Mouse (Mus musculus) myocyte (in vitro differentiated cells): ENCODE results near the gene Golga7b. TPM values are rescaled to one million over a fixed set of nuclear protein-coding genes. Genes with fewer than 3 reads are reported as not detected.

ENCODE experiments used
- H3K27me3 ChIP-seq: one replicate; pipeline ENCODE4 v1.6.1; 2011; ENCODE audit not compliant: control insufficient read depth, insufficient read depth, insufficient read length
- H3K36me3 ChIP-seq: one replicate; pipeline ENCODE4 v1.6.1; 2011; ENCODE audit not compliant: control insufficient read depth, insufficient read depth
- H3K4me2 ChIP-seq: one replicate; pipeline ENCODE4 v1.6.1; 2011; ENCODE audit warnings: low read depth, control low read depth
- H3K4me3 ChIP-seq: one replicate; pipeline ENCODE4 v1.5.1; 2011; ENCODE audit warnings: mild to moderate bottlenecking, control low read depth, moderate library complexity
- H3K79me2 ChIP-seq: one replicate; pipeline ENCODE4 v1.6.1; 2011; ENCODE audit not compliant: control insufficient read depth, insufficient read depth
- H3ac ChIP-seq: one replicate; pipeline ENCODE4 v1.6.1; 2011; ENCODE audit not compliant: control insufficient read depth, insufficient read length
- CEBPB ChIP-seq: IDR thresholded peaks from 2 replicates; pipeline ENCODE4 v1.6.1; 2011; ENCODE audit warnings: mild to moderate bottlenecking, moderate library complexity; ENCODE audit not compliant: poor library complexity, insufficient read depth, severe bottlenecking
- E2F4 ChIP-seq: IDR thresholded peaks from one replicate; pipeline ENCODE4 v1.6.1; 2011; ENCODE audit warnings: mild to moderate bottlenecking, control low read depth, moderate library complexity; ENCODE audit not compliant: insufficient read depth
- MAX ChIP-seq: IDR thresholded peaks from one replicate; pipeline ENCODE4 v1.6.1; 2011; ENCODE audit warnings: low read depth, mild to moderate bottlenecking, control low read depth
- MYOD1 ChIP-seq, 3 experiments: IDR thresholded peaks; one replicate each; pipeline ENCODE4 v1.6.1; 2011; ENCODE audit warnings: control low read depth in 2 of 3, low read depth in 2 of 3, mild to moderate bottlenecking in 2 of 3, moderate library complexity in 1 of 3; ENCODE audit not compliant: insufficient read length in 2 of 3, control insufficient read depth in 1 of 3
- MYOG ChIP-seq, 3 experiments: IDR thresholded peaks; one replicate each; pipeline ENCODE4 v1.6.1; 2011; ENCODE audit warnings: control low read depth in 2 of 3, low read depth in 2 of 3, mild to moderate bottlenecking in 2 of 3; ENCODE audit not compliant: insufficient read length in 2 of 3, control insufficient read depth in 1 of 3, insufficient read depth in 1 of 3
- POLR2A ChIP-seq: IDR thresholded peaks from one replicate; pipeline ENCODE4 v1.6.1; 2011; ENCODE audit warnings: low read depth, mild to moderate bottlenecking, control low read depth, moderate library complexity; ENCODE audit not compliant: insufficient read length
- POLR2AphosphoS2 ChIP-seq: IDR thresholded peaks from one replicate; pipeline ENCODE4 v1.6.1; 2011; ENCODE audit warnings: low read depth, control low read depth; ENCODE audit not compliant: insufficient read length
- REST ChIP-seq: IDR thresholded peaks from one replicate; pipeline ENCODE4 v1.6.1; 2011; ENCODE audit warnings: mild to moderate bottlenecking, control low read depth, moderate library complexity; ENCODE audit not compliant: insufficient read depth, insufficient read length
- SRF ChIP-seq: IDR thresholded peaks from one replicate; pipeline ENCODE4 v1.6.1; 2011; ENCODE audit warnings: low read depth; ENCODE audit not compliant: control insufficient read depth, insufficient read length
- TCF12 ChIP-seq: IDR thresholded peaks from one replicate; pipeline ENCODE4 v1.6.1; 2011; ENCODE audit warnings: mild to moderate bottlenecking, control low read depth; ENCODE audit not compliant: poor library complexity, insufficient read depth, severe bottlenecking
- TCF3 ChIP-seq: IDR thresholded peaks from one replicate; pipeline ENCODE4 v1.6.1; 2011; ENCODE audit warnings: low read depth, control low read depth; ENCODE audit not compliant: insufficient read length
- USF1 ChIP-seq: IDR thresholded peaks from one replicate; pipeline ENCODE4 v1.6.1; 2011; ENCODE audit warnings: low read depth, mild to moderate bottlenecking, control low read depth, moderate library complexity
- polyA plus RNA-seq: library from polyadenylated mRNA; unstranded; fragments of >200 nt; fragmentation: generic; extraction: Trizol; gene quantifications from one replicate; pipeline ENCODE4 v1.2.1, GENCODE M21; 2012; ENCODE audit warnings: missing spikeins

The Golga7b gene
- polyA plus RNA-seq, 1 experiment, result 0.06 TPM

- H3K36me3 ChIP-seq, result no peaks in the 10 kb centered on the region
- no peak overlapping the region for H3K4me3 ChIP-seq
- no peak for TF ChIP-seq POLR2A
- no peak for TF ChIP-seq TCF12
- no peak for TF ChIP-seq USF1
- no peak for TF ChIP-seq CEBPB
- TF ChIP-seq MYOD1 (IDR thresholded peaks at IDR 0.05; ENCODE audit: control insufficient read depth in 1 of 3, insufficient read length in 2 of 3, low read depth in 2 of 3), result no peak
- TF ChIP-seq MYOG (IDR thresholded peaks at IDR 0.05; ENCODE audit: control insufficient read depth in 1 of 3, insufficient read depth in 1 of 3, insufficient read length in 2 of 3, low read depth in 2 of 3), result no peak
- TF ChIP-seq POLR2AphosphoS2, result no peak
- TF ChIP-seq MAX, result no peak
- TF ChIP-seq E2F4, result no peak
- no peak for TF ChIP-seq REST
- TF ChIP-seq SRF, result no peak
- TF ChIP-seq TCF3, result no peak
- H3K79me2 ChIP-seq, result no peaks in the 10 kb centered on the region
- no peak overlapping the region for H3K4me2 ChIP-seq
- H3K27me3 ChIP-seq, result peaks cover 49% of the 10 kb centered on the region
- no peak overlapping the region for H3ac ChIP-seq
Measured at GRCm38 (mm10) chr19:42292106-42292505, 44.7 kb downstream of the Golga7b start.

DNA sequence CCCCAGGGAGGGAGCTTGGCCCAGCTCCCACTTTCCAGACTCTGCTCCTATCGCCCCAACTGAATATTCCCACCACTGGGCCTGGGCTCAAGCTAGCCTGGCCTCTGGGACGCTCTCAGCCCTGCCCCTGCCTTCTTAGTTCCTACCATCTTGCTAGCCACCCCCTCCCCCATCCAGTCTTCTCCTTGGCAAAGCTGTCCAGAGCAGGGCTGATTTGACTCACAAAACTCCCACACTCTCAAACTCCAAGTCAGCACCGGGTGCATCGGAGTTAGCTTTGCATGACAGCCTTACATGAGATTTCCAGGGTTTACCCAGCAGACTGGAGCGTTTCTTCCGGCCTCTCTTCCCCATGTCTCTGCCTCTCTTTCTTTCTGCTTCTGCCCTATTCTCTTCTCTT lies 45.8 kb downstream of the Golga7b start:
- H3K27me3 ChIP-seq, result peaks cover 42% of the 10 kb centered on the region
- no peaks in the 10 kb centered on the region for H3K36me3 ChIP-seq
- H3K4me2 ChIP-seq, result no peak overlapping the region
- no peaks in the 10 kb centered on the region for H3K79me2 ChIP-seq
- H3ac ChIP-seq, result no peak overlapping the region
- H3K4me3 ChIP-seq, result no peak overlapping the region
- no peak for TF ChIP-seq USF1
- TF ChIP-seq POLR2AphosphoS2, result no peak
- no peak for TF ChIP-seq TCF3
- TF ChIP-seq E2F4, result no peak
- TF ChIP-seq TCF12, result no peak
- TF ChIP-seq SRF, result no peak
- TF ChIP-seq MYOD1 (IDR thresholded peaks at IDR 0.05; ENCODE audit: control insufficient read depth in 1 of 3, insufficient read length in 2 of 3, low read depth in 2 of 3), result no peak
- TF ChIP-seq MYOG (IDR thresholded peaks at IDR 0.05; ENCODE audit: control insufficient read depth in 1 of 3, insufficient read depth in 1 of 3, insufficient read length in 2 of 3, low read depth in 2 of 3), result no peak
- no peak for TF ChIP-seq POLR2A

- TF ChIP-seq TCF3, result no peak
- no peak for TF ChIP-seq CEBPB
- TF ChIP-seq SRF, result no peak
- no peak for TF ChIP-seq POLR2A
- TF ChIP-seq MAX, result no peak
- no peak for TF ChIP-seq E2F4
- H3K79me2 ChIP-seq, result no peaks in the 10 kb centered on the region
- H3K27me3 ChIP-seq, result peaks cover 69% of the 10 kb centered on the region
- H3ac ChIP-seq, result no peak overlapping the region
- no peaks in the 10 kb centered on the region for H3K36me3 ChIP-seq
- H3K4me3 ChIP-seq, result no peak overlapping the region
- H3K4me2 ChIP-seq, result no peak overlapping the region
Measured at GRCm38 (mm10) chr19:42303210-42303813, 55.9 kb downstream of the Golga7b start.

DNA sequence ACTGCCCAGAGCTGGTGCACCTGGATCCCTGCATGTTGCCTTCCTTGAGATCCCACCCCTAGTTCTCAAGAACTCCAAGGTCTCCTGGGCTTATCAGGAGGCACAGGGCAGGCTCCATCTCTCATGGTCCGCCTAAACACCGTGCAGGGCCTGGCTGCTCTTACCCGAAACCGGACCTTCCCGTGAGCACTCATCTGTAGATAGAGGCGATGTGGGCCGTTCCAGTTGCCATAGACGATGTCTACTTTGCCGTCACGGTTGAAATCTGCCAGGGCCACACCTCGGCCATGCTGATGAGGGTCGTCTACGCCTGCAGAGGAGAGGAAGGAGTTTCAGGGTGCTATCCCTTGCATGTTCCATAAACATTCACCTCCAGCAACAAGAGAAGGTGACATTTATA lies 57.1 kb downstream of the Golga7b start:
- no peak overlapping the region for H3K4me2 ChIP-seq
- no peak overlapping the region for H3ac ChIP-seq
- peaks cover 78% of the 10 kb centered on the region for H3K27me3 ChIP-seq
- no peak overlapping the region for H3K4me3 ChIP-seq
- no peaks in the 10 kb centered on the region for H3K79me2 ChIP-seq
- no peak for TF ChIP-seq MYOG (IDR thresholded peaks at IDR 0.05; ENCODE audit: control insufficient read depth in 1 of 3, insufficient read depth in 1 of 3, insufficient read length in 2 of 3, low read depth in 2 of 3)
- no peak for TF ChIP-seq MAX
- TF ChIP-seq POLR2A, result no peak
- TF ChIP-seq MYOD1 (IDR thresholded peaks at IDR 0.05; ENCODE audit: control insufficient read depth in 1 of 3, insufficient read length in 2 of 3, low read depth in 2 of 3), result no peak
- TF ChIP-seq CEBPB, result no peak
- TF ChIP-seq TCF3, result no peak
- TF ChIP-seq E2F4, result no peak
- no peak for TF ChIP-seq POLR2AphosphoS2
- TF ChIP-seq TCF12, result no peak
- TF ChIP-seq REST, result no peak
- H3K36me3 ChIP-seq, result no peaks in the 10 kb centered on the region

GRCm38 (mm10) chr19:42305746-42306145 lies 58.4 kb downstream of the Golga7b start:
- TF ChIP-seq SRF (no peak), REST (no peak), MYOD1 (IDR thresholded peaks at IDR 0.05; ENCODE audit: control insufficient read depth in 1 of 3, insufficient read length in 2 of 3, low read depth in 2 of 3) (no peak), CEBPB (no peak), TCF12 (no peak), MYOG (IDR thresholded peaks at IDR 0.05; ENCODE audit: control insufficient read depth in 1 of 3, insufficient read depth in 1 of 3, insufficient read length in 2 of 3, low read depth in 2 of 3) (no peak)
- Histone ChIP-seq H3K4me2 (no peak overlapping the region), H3ac (no peak overlapping the region), H3K79me2 (no peaks in the 10 kb centered on the region), H3K27me3 (peaks cover 75% of the 10 kb centered on the region), H3K4me3 (no peak overlapping the region), H3K36me3 (no peaks in the 10 kb centered on the region)
